In the genomic region with DNA sequence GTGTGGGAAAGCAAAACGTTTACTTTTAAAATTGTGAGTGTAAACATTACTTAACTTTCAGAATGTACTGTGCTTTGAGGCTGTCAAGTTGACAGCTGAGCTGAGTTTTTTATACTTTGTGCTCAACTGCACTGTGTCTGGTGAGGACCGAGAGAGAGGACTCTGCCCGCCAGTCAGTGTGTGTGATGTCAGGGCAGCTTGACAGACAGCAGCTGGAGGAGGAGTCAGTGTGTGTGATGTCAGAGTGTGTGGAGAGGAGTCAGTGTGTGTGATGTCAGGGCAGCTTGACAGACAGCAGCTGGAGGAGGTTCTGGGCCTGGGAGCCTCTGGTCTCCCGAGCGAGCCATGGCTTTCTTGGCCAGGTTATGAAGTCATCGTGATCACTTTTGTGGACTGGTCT, we compare ENCODE assay signal across 13 mouse cellular contexts. TPM values are rescaled to one million over a fixed set of nuclear protein-coding genes. Genes with fewer than 3 reads are reported as not detected.
DNase-seq lines count a peak whose midpoint lies in the region; ATAC-seq and TF ChIP-seq lines count a peak whose summit lies in the region.
"Had no signal": no experiment of that assay in that cellular context is flagged by ENCODE, and none has a peak within 500 bp of the region (broad histone marks: within the 10 kb centered on the region; RNA-seq: fewer than 3 reads in every experiment).

No protein-coding gene starts in this region.

- H3K36me3 ChIP-seq in hindbrain, postnatal 0 days (ENCODE audit: insufficient read depth, low read length), result peaks cover 20% of the 10 kb centered on the region
- H3K36me3 ChIP-seq in hindbrain, embryonic 10.5 days, result peaks cover 85% of the 10 kb centered on the region
- peaks cover 68% of the 10 kb centered on the region for H3K36me3 ChIP-seq in heart, postnatal 0 days (replicated peaks; ENCODE audit: control insufficient read depth, insufficient read depth, low read length)
- peaks cover 77% of the 10 kb centered on the region for H3K36me3 ChIP-seq in intestine, embryonic 14.5 days (ENCODE audit: control insufficient read depth, insufficient read depth, low read length)
- H3K36me3 ChIP-seq in lung, embryonic 15.5 days, result peaks cover 61% of the 10 kb centered on the region

- no peaks in the 10 kb centered on the region for H3K9me3 ChIP-seq in hindbrain, postnatal 0 days (ENCODE audit: low read length)
- H3K9me3 ChIP-seq in hindbrain, embryonic 10.5 days, result no peaks in the 10 kb centered on the region
- no peaks in the 10 kb centered on the region for H3K9me3 ChIP-seq in heart, postnatal 0 days (replicated peaks; ENCODE audit: control insufficient read depth, low read length)
- no peaks in the 10 kb centered on the region for H3K9me3 ChIP-seq in intestine, embryonic 14.5 days (ENCODE audit: control insufficient read depth, low read length)
- no peaks in the 10 kb centered on the region for H3K9me3 ChIP-seq in lung, embryonic 15.5 days
- H3K9me3 ChIP-seq: embryonic facial prominence, embryonic 12.5 days had no signal

- H3K27me3 ChIP-seq in hindbrain, postnatal 0 days (ENCODE audit: insufficient read depth, low read length), result no peaks in the 10 kb centered on the region
- H3K27me3 ChIP-seq in hindbrain, embryonic 10.5 days (ENCODE audit: insufficient read depth, poor library complexity, severe bottlenecking), result no peaks in the 10 kb centered on the region
- H3K27me3 ChIP-seq in heart, postnatal 0 days (ENCODE audit: control insufficient read depth, insufficient read depth, low read length), result no peaks in the 10 kb centered on the region
- no peaks in the 10 kb centered on the region for H3K27me3 ChIP-seq in intestine, embryonic 14.5 days (replicated peaks; ENCODE audit: control insufficient read depth, insufficient read depth, low read length)
- no peaks in the 10 kb centered on the region for H3K27me3 ChIP-seq in lung, embryonic 15.5 days
- H3K27me3 ChIP-seq: embryonic facial prominence, embryonic 12.5 days had no signal

- no peak for TF ChIP-seq EP300 in heart, postnatal 0 days (IDR thresholded peaks at IDR 0.05; ENCODE audit: low read depth)

- 0 out of 2 replicates have a peak, but pooled peaks have one; percentile 32 for ATAC-seq in hindbrain, postnatal 0 days
- ATAC-seq in heart, postnatal 0 days (ENCODE audit: insufficient read depth, low read depth), result peak; percentile 39; the same call in 1 of the 2 replicates
- ATAC-seq in intestine, embryonic 14.5 days (replicated peaks; ENCODE audit: low FRiP score, low TSS enrichment, low read depth), result peak; percentile 53; the same call in 1 of the 2 replicates
- ATAC-seq in lung, embryonic 15.5 days (ENCODE audit: borderline replicate concordance, extremely low read depth, low FRiP score, low TSS enrichment), result peak; percentile 92
- ATAC-seq: inflammation-experienced regulatory T-cells, adult 6 months had no signal

- no peaks in the 10 kb centered on the region for H3K4me1 ChIP-seq in hindbrain, postnatal 0 days (ENCODE audit: insufficient read depth, low read length)
- H3K4me1 ChIP-seq in hindbrain, embryonic 10.5 days (replicated peaks), result no peaks in the 10 kb centered on the region
- no peaks in the 10 kb centered on the region for H3K4me1 ChIP-seq in heart, postnatal 0 days (ENCODE audit: control insufficient read depth, insufficient read depth)
- H3K4me1 ChIP-seq in intestine, embryonic 14.5 days (replicated peaks; ENCODE audit: control insufficient read depth, insufficient read depth, low read length), result no peaks in the 10 kb centered on the region
- H3K4me1 ChIP-seq in lung, embryonic 15.5 days, result no peaks in the 10 kb centered on the region
- H3K4me1 ChIP-seq: embryonic facial prominence, embryonic 12.5 days had no signal

- no peak overlapping the region for H3K9ac ChIP-seq in hindbrain, postnatal 0 days (replicated peaks; ENCODE audit: low read length)
- no peak overlapping the region for H3K9ac ChIP-seq in heart, postnatal 0 days (replicated peaks; ENCODE audit: low read depth, low read length)
- no peak overlapping the region for H3K9ac ChIP-seq in intestine, embryonic 14.5 days (ENCODE audit: low read length)
- H3K9ac ChIP-seq in lung, embryonic 15.5 days, result no peak overlapping the region
- H3K9ac ChIP-seq: embryonic facial prominence, embryonic 12.5 days had no signal

- no peak for DNase-seq in hindbrain, postnatal 0 days (ENCODE audit: low spot score)
- DNase-seq in hindbrain, embryonic 10.5 days (ENCODE audit: low spot score), result no peak
- DNase-seq in heart, postnatal 0 days (ENCODE audit: low spot score), result no peak
- no peak for DNase-seq in intestine, embryonic 14.5 days (ENCODE audit: low spot score)
- no peak for DNase-seq in layer of hippocampus, postnatal 36 days
- no peak for DNase-seq in urinary bladder, postnatal 10 days (ENCODE audit: low spot score)
- DNase-seq in Muller cell, postnatal 12 days (ENCODE audit: inconsistent ontology term), result no peak
- DNase-seq: adrenal gland, adult 2 months; cerebellum, adult 8-10 months; gastrocnemius, postnatal 10 days had no signal

- no peak overlapping the region for H3K4me2 ChIP-seq in hindbrain, postnatal 0 days (ENCODE audit: low read depth, low read length)
- H3K4me2 ChIP-seq in heart, postnatal 0 days (ENCODE audit: low read depth, low read length), result no peak overlapping the region
- H3K4me2 ChIP-seq in intestine, embryonic 14.5 days (ENCODE audit: low read length), result no peak overlapping the region
- H3K4me2 ChIP-seq in lung, embryonic 15.5 days, result no peak overlapping the region
- H3K4me2 ChIP-seq: embryonic facial prominence, embryonic 12.5 days had no signal

- no peak overlapping the region for H3K4me3 ChIP-seq in hindbrain, postnatal 0 days (ENCODE audit: low read length)
- H3K4me3 ChIP-seq in hindbrain, embryonic 10.5 days, result no peak overlapping the region
- H3K4me3 ChIP-seq in heart, postnatal 0 days (ENCODE audit: low read depth, low read length), result no peak overlapping the region
- H3K4me3 ChIP-seq in intestine, embryonic 14.5 days (ENCODE audit: low read depth, low read length), result no peak overlapping the region
- H3K4me3 ChIP-seq in lung, embryonic 15.5 days, result no peak overlapping the region
- H3K4me3 ChIP-seq: embryonic facial prominence, embryonic 12.5 days had no signal

- no peak overlapping the region for H3K27ac ChIP-seq in hindbrain, postnatal 0 days
- no peak overlapping the region for H3K27ac ChIP-seq in hindbrain, embryonic 10.5 days
- H3K27ac ChIP-seq in heart, postnatal 0 days (ENCODE audit: low read depth), result no peak overlapping the region; the same call in 1 of the 2 replicates
- H3K27ac ChIP-seq in intestine, embryonic 14.5 days (ENCODE audit: low read depth), result no peak overlapping the region
- no peak overlapping the region; the same call in 1 of the 2 replicates for H3K27ac ChIP-seq in lung, embryonic 15.5 days
- H3K27ac ChIP-seq: embryonic facial prominence, embryonic 12.5 days had no signal

- WGBS in hindbrain, postnatal 0 days, result 81% methylated on average over 6 of the region's 6 CpGs
- 83% methylated on average over 6 of the region's 6 CpGs for WGBS in hindbrain, embryonic 10.5 days
- 64% methylated on average over 6 of the region's 6 CpGs for WGBS in heart, postnatal 0 days
- WGBS in intestine, embryonic 14.5 days, result 53% methylated on average over 6 of the region's 6 CpGs
- WGBS in lung, embryonic 15.5 days, result 45% methylated on average over 6 of the region's 6 CpGs

- no peak for TF ChIP-seq CTCF in hindbrain, postnatal 0 days (IDR thresholded peaks at IDR 0.05; ENCODE audit: low read depth)
- TF ChIP-seq CTCF in heart, postnatal 0 days (IDR thresholded peaks at IDR 0.05; ENCODE audit: low read depth), result no peak

RNA-seq across cellular contexts. Expression of gene Aebp2, which starts 24.4 kb away (rescaled TPM):
- 29.3 and 30.4 TPM in 2 replicates for total RNA-seq in hindbrain, postnatal 0 days (2014; rRNA removed)
- polyA plus RNA-seq in hindbrain, postnatal 0 days (2015; fragmentation: Nextera tagmentation; extraction: Ambion mirVana), result 5.1 and 5.9 TPM in 2 replicates
- polyA plus RNA-seq in hindbrain, embryonic 10.5 days (2016; fragmentation: Nextera tagmentation; extraction: Ambion mirVana), result 8.0 and 9.4 TPM in 2 replicates
- total RNA-seq in heart, postnatal 0 days (2014; rRNA removed; ENCODE audit: low replicate concordance), result 14.8 and 23.8 TPM in 2 replicates
- 5.2 and 5.4 TPM in 2 replicates for polyA plus RNA-seq in heart, postnatal 0 days (2015; fragmentation: Nextera tagmentation; extraction: Ambion mirVana)
- 13.7 and 13.9 TPM in 2 replicates for polyA plus RNA-seq in intestine, embryonic 14.5 days (2014; fragmentation: Nextera tagmentation; extraction: Ambion mirVana)
- 8.6 and 11.5 TPM in 2 replicates for polyA plus RNA-seq in lung, embryonic 15.5 days (2015; fragmentation: Nextera tagmentation; extraction: Ambion mirVana)
- 10 to 100 TPM; 61.0 to 63.3 TPM for total RNA-seq in layer of hippocampus, postnatal 36 days (2021)

Comparison
In these comparisons a context has a peak if more than half of its experiments do, and no peak if none do; other contexts are left out.
1. ATAC-seq: peak in every context shown above with its lines; median percentile 92 in lung, embryonic 15.5 days; 53 in intestine, embryonic 14.5 days; 39 in heart, postnatal 0 days; 32 in hindbrain, postnatal 0 days.